Mouse (Mus musculus): ENCODE results near the gene Rpn1.
"Not testable (repeated sequence)": the region's sequence is repeated elsewhere in the genome, so short reads cannot be mapped to it uniquely, and the experiment has no call there.

Gene Rpn1

DNA sequence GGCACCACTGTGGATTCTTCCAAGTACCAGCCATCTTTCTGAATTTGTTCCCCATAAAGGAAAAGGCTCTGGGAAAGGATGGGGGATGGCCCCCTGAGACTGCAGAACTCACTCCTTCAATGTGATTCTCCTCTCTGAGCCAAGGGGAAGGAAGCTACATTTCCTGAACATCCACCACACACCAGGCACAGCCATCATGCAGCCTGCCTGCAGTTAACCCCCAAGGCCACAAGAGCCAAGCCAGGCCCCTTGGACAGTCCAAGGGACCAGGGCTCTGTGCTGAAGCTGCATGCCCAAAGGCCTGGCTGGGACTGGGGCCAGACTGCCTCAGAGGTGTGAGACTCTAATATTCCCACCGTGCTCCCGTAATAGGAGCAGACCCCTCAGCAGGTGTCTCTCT, 37.5 kb downstream of the Rpn1 start:
- DNase-seq (ENCODE audit: low read depth), result no peak

DNA sequence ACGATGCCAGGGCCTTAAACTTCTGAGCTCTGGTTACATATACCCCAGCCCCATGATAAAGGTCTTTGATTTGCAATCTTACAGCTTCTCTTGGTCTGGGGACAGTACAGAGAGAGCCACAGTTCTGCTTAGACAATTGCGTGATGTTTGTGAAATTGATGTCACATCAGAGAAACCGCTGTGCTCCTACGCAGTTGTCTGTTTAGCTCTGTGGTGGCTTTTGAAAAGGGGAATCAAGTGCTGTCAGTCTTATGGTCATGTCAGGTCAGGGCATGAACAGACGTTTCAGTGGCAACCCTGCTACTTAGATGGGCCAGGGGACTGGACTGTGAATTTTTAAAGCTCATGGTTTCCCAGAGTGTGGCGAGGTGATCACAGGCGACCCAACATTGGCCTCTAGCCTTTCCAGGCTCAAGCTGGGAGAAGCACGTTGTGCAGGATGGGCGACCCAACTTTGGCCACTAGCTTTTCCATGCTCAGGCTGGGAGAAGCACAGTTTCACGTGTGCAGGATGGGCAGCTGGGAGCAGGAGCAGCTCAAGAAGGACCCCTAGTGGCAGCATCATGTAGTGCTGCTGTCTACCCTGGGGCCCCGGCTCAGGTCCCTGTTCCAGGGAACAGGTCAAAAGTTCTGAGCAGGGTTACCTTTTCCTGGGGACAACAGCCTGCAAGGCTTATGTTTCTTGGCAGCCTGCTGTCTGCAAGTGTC, 39.0 kb downstream of the Rpn1 start:
- DNase-seq (ENCODE audit: low read depth), result no peak

GRCm38 (mm10) chr6:88123858-88124261, 39.6 kb downstream of the Rpn1 start:
- DNase-seq (ENCODE audit: low read depth), result peak; percentile 54

- DNase-seq (ENCODE audit: low read depth), result no peak
These were observed 40.3 kb downstream of the Rpn1 start for GRCm38 (mm10) chr6:88124551-88124950.

GRCm38 (mm10) chr6:88125815-88126214, 41.5 kb downstream of the Rpn1 start:
- not testable (repeated sequence) for DNase-seq (ENCODE audit: low read depth)

DNA sequence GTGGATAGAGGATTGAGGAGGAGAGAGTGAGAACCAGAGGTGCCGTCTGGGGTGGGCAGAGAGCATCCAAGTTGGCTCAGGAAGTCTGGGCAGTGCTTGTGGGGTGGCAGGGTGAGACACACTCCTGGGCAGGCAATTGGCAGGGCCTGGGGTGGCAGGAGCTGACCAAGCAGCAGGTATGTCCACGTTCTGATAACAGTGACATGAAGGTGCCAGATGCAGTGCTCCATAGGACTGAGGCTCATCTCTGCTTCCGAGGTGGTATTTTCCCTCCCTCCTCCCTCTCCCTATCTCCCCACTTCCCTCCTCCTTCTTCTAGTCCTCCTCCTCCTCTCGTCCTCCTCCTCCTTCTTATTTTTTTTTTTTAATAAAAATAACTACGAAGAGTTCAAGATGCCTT, 47.2 kb downstream of the Rpn1 start:
- DNase-seq (ENCODE audit: low read depth), result no peak

DNA sequence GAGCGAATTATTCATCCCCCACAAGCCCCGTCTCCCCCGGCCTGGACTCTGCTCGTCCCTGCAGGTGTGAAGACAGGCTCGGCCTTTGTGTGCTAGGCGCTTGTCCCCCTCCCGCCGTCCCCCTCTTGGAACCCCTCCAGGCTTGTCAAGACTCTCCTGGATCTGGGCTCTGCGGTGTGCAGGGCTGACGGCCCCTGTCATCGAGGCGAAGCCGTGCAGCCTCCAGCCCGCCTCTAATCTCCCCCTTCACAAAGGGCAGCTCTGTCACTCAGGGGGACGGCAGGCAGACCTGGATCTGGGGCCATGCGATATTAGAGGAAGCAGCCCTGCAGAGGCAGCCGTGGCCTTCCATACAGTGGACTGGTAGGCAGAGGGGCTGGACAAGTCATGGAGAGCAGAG, 47.8 kb downstream of the Rpn1 start:
- DNase-seq (ENCODE audit: low read depth), result no peak

DNA sequence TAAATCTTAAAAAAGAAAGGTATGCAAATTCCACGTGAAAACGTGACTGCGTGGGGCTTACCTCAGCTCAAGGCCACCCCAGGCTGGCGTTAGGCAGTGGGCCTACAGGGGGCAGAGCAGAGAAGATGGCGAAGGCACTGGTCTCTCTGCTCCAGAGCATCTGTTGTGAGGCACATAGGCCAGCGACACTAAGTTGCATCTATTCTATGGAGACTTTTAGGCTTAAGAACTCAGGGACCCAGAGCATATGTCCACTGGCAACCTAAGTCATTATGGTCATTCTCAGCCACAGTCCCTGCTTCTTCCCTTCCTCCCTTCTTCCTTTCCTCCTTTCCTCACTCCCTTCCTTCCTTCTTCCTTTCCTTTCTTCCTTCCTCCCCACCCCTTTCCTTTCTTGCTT, 48.8 kb downstream of the Rpn1 start:
- no peak for DNase-seq (ENCODE audit: low read depth)

DNA sequence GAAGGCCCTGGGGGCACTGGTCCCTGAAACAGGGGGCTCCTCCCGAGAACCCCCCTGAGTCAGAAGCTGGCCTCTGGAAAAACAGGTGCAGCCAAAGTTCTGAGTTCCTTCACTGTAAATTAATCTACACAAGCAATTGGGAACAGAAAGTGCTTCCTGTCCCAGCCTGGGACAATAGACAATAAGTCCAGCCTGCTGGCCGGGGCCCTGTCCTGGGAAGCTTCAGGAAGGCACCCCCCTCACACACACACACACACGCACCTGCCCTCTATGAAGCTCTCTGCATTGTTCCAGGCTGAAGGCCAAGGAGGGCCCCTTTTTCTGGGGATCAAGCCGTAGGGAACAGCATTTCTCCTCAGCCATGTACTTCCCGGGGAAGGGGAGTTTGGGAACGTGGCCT, 49.6 kb downstream of the Rpn1 start:
- no peak for DNase-seq (ENCODE audit: low read depth)

- DNase-seq (ENCODE audit: low read depth), result peak; percentile 22
These were observed 51.9 kb downstream of the Rpn1 start for GRCm38 (mm10) chr6:88136201-88136631.

DNA sequence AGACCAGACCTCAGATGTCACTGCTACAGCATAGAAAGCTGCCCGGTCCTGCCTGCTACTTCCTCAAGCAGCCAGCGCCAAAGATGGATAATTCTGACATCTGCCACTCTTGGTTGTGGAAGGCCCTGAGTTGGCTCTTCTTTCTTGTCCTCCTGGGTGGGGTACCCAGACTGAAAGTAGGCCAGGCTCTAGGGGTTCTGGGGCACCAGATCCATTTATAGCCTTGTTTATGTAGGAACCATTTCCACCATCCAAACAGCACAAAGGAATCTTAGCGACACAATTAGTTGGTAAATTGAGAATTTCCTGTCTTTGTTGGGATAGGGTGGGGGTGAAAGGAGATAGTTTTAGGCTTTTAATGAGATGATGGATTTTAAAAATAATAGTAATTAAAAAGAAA, 54.2 kb downstream of the Rpn1 start:
- no peak for DNase-seq (ENCODE audit: low read depth)

DNA sequence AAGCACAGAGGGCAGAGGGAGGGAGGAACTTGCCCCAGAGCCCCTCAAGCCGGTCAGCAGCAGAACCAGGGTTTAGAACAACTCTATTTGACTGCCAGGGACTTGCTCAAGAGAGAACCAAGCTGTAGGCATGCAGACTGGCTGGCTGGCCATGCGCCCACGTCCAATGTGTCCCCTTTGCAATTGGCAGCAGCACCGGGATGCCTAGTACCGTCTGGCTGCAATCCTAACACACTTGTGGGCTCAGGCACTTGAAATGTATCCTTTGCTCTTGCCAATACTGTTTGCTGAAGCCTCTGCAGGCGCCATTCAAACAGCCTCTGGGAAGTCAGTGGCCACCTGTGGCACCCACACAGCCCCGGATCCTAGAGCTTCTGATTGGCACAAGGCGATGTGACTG, 56.0 kb downstream of the Rpn1 start:
- DNase-seq (ENCODE audit: low read depth), result peak; percentile 18

- DNase-seq (ENCODE audit: low read depth), result no peak
These were observed 61.5 kb downstream of the Rpn1 start for GRCm38 (mm10) chr6:88145793-88146192.

DNA sequence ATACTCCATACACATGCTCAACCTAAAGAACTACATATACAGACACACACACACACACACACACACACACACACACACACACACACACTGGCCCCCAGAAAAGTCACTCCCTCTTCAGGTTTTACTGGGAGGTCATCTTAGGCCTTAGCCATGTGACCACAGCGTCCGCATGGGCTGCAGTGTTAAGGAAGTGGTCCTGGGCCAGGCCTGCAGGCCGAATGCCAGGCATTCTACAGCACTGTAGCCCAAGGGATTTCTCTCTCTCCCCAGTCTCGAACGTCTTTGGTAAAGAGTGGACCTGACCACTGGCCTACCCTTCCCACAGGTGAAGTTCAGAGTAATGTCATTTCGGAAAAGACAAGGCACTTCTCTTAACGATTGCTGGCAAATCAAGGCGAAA, 62.3 kb downstream of the Rpn1 start:
- DNase-seq (ENCODE audit: low read depth), result no peak

- no peak for DNase-seq (ENCODE audit: low read depth)
These were observed 63.2 kb downstream of the Rpn1 start for GRCm38 (mm10) chr6:88147411-88148003.

- DNase-seq (ENCODE audit: low read depth), result no peak
These were observed 67.1 kb downstream of the Rpn1 start for GRCm38 (mm10) chr6:88151335-88151734.

DNA sequence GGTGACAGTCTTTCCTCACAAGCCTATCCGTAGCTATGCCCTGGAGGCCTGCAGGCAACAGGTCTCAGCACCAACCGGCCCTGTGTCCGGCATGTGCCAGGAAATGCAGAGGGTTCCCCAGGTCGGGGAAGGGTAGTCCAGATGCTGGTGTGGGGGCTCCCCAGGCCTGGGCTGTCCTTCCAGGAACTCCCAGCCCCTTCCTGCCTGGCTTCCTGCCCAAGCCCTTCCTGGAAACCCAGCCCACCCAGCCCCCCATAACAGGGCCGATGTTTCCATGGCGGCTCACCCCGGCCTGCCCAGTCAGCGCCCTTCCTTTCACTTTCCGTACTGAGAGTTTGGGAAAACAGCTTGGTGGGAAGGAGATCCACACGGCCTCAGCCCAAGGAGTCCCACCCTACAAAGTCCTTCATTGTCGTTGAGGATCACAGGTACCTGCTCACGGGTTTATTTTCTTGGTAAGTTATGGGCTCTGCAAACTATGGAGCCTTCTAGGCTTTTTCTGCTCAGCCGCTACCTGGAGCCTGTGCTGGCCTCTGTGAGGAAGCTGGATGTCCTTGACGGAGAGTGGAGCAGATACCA, 67.9 kb downstream of the Rpn1 start:
- no peak for DNase-seq (ENCODE audit: low read depth)

- no peak for DNase-seq (ENCODE audit: low read depth)
These were observed 68.7 kb downstream of the Rpn1 start for GRCm38 (mm10) chr6:88152979-88153378.
